Mouse (Mus musculus): Measurements from ENCODE around the gene Camkk1.
A peak's percentile ranks its signal among the peaks of the same experiment; 100 is the strongest.

Gene Camkk1

GRCm38 (mm10) chr11:73018471-73019146 lies at the start of gene Camkk1:
Camkk1 (plus strand) TSS chr11:73019008.
- DNase-seq (ENCODE audit: low spot score): peak; percentile 93

- DNase-seq (ENCODE audit: low spot score): peak; percentile 80
Observed at GRCm38 (mm10) chr11:72974995-72975503, 43.8 kb upstream of the Camkk1 start.

GRCm38 (mm10) chr11:72982516-72982915 lies 36.3 kb upstream of the Camkk1 start:
- DNase-seq (ENCODE audit: low spot score): no peak

GRCm38 (mm10) chr11:72983283-72983682 lies 35.5 kb upstream of the Camkk1 start:
- DNase-seq (ENCODE audit: low spot score): no peak

- no peak for DNase-seq (ENCODE audit: low spot score)
Observed at GRCm38 (mm10) chr11:72986745-72987144, 32.1 kb upstream of the Camkk1 start.

- DNase-seq (ENCODE audit: low spot score): no peak
Observed at GRCm38 (mm10) chr11:72987234-72987633, 31.6 kb upstream of the Camkk1 start.

GRCm38 (mm10) chr11:72987807-72988206 lies 31.0 kb upstream of the Camkk1 start:
- no peak for DNase-seq (ENCODE audit: low spot score)

GRCm38 (mm10) chr11:72989044-72989443 lies 29.8 kb upstream of the Camkk1 start:
- no peak for DNase-seq (ENCODE audit: low spot score)

GRCm38 (mm10) chr11:72990688-72991087 lies 28.1 kb upstream of the Camkk1 start:
- no peak for DNase-seq (ENCODE audit: low spot score)

- DNase-seq (ENCODE audit: low spot score): no peak
Observed at GRCm38 (mm10) chr11:72991961-72992360, 26.8 kb upstream of the Camkk1 start.

GRCm38 (mm10) chr11:72996346-72996745 lies 22.5 kb upstream of the Camkk1 start:
- DNase-seq (ENCODE audit: low spot score): no peak

GRCm38 (mm10) chr11:72996781-72997180 lies 22.0 kb upstream of the Camkk1 start:
- no peak for DNase-seq (ENCODE audit: low spot score)

- DNase-seq (ENCODE audit: low spot score): no peak
Observed at GRCm38 (mm10) chr11:72997529-72998326, 21.1 kb upstream of the Camkk1 start.

- no peak for DNase-seq (ENCODE audit: low spot score)
Observed at GRCm38 (mm10) chr11:72998771-72999170, 20.0 kb upstream of the Camkk1 start, which contains the start of gene P2rx1. P2rx1 (plus strand) TSS chr11:72999103.

GRCm38 (mm10) chr11:73001029-73001428 lies 17.8 kb upstream of the Camkk1 start:
- peak; percentile 72 for DNase-seq (ENCODE audit: low spot score)

- DNase-seq (ENCODE audit: low spot score): peak; percentile 82
Observed at GRCm38 (mm10) chr11:73006377-73006776, 12.4 kb upstream of the Camkk1 start.

GRCm38 (mm10) chr11:73007113-73007512 lies 11.7 kb upstream of the Camkk1 start:
- peak; percentile 52 for DNase-seq (ENCODE audit: low spot score)

- peak; percentile 70 for DNase-seq (ENCODE audit: low spot score)
Observed at GRCm38 (mm10) chr11:73007698-73008481, 10.9 kb upstream of the Camkk1 start.

- DNase-seq (ENCODE audit: low spot score): no peak
Observed at GRCm38 (mm10) chr11:73008826-73009225, 10.0 kb upstream of the Camkk1 start.

GRCm38 (mm10) chr11:73009531-73010274 lies 9.1 kb upstream of the Camkk1 start:
- no peak for DNase-seq (ENCODE audit: low spot score)

GRCm38 (mm10) chr11:73013981-73014380 lies 4.8 kb upstream of the Camkk1 start:
- no peak for DNase-seq (ENCODE audit: low spot score)

Measured in MN1 (cell line).